Mouse (Mus musculus): ENCODE data around the gene Ncam2.

Gene Ncam2

DNA sequence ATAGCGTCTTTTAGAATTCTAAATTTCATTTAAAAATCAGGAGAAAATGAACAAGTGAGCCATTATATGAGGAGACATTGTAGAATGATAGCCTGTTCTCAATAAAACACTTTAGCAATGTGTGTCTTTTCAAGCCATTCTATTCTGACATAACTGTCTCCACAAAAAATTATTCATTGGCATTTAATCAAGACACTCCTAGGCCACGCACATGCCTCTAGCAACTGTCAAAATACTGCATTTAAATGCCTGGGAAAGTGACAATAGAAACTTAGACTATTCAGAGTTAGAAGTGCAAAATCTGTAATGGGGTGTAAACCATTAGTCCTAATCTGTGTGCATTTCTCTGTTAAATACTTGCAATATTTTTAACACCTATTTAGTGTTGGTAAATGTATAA lies 456.1 kb downstream of the Ncam2 start:
- no peak for DNase-seq

DNA sequence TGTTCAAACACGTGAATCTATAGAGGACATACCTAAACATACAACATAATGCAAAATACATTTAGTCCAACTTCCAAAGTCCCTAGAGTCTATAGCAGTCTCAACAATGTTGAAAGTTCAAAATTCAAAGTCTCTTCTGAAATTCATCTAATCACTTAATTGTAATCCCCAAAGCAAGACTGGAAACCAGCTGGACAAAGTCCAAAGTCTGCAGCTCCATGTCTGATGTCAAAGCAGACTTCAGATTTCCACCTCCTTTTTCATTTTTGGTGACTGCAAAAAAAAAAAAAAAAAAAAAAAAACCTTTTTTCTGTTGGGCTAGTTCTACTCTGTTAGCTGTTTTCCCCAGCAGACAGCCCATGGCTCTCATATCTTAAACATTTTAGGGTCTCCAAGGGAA lies 473.4 kb downstream of the Ncam2 start:
- no peak for DNase-seq

DNA sequence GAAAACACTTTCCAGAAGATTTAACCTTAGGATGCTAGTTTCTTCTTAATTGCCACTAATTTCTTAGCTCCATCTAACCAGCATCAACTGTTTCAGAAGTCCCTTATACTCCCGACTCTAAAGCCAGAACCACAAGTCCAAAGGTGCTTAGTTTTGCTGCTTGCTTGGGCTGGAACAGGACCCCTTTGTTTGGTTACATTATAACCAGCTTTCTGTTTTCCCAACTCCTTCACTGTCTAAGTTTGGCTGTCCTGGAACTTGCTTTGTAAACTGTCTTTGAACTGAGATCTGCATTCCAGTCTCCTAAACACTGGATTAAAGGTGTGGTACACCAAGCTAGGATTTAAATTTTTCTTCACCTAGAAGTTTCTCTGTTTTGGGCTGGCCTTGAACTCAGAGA lies 475.0 kb downstream of the Ncam2 start:
- DNase-seq = no peak

All from embryo, embryonic 11 days (tissue).